Mouse (Mus musculus) embryonic fibroblast, embryonic 13.5 days (primary cell): ENCODE measurements around the gene Fndc3a.

Experiments
- CTCF ChIP-seq: IDR thresholded peaks from 2 replicates; pipeline ENCODE4 v1.5.1; 2011; ENCODE audit warnings: mild to moderate bottlenecking, control low read depth, low read length, moderate library complexity, borderline replicate concordance; ENCODE audit not compliant: insufficient read depth
- POLR2A ChIP-seq: IDR thresholded peaks from 2 replicates; pipeline ENCODE4 v1.6.1; 2011; ENCODE audit warnings: low read depth, mild to moderate bottlenecking, control low read depth, low read length, moderate library complexity

- no peak for TF ChIP-seq POLR2A
- TF ChIP-seq CTCF: no peak
Measured at GRCm38 (mm10) chr14:72519561-72519960, 190.2 kb downstream of the Fndc3a start.
